In the genomic region with DNA sequence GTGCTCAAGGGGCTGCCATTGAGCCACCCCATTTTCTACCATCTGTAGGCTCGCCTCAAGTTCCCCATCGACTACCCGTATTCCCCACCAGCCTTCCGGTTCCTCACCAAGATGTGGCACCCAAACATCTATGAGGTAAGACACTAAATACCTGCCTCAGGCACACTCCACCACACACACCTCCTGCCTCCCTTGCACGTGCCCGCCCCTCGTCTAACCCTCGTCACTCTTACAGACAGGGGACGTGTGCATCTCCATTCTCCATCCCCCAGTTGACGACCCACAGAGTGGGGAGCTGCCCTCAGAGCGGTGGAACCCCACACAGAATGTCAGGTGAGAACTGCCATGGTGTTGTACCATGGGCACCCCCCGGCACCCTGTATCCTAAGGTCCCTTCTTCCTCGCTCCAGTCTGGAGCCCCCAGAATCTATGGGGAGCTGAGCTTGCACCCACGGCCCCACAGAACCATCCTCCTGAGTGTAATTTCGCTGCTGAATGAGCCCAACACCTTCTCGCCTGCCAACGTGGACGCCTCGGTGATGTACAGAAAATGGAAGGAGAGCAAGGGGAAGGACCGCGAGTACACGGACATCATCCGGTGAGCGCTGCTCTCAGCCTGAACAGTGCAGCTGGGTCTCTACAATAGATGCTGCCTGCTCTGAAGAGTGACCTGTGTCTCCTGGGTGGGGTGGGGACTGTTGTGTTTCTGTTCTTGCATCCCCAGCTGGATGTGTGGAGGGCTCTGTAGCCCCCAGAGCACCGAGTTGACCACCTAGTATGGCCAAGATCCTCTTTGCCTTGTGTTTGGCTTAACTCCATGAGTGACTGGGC, we compare ENCODE assay signal across 15 mouse cellular contexts. TPM values are rescaled to one million over a fixed set of nuclear protein-coding genes. Genes with fewer than 3 reads are reported as not detected.
DNase-seq lines count a peak whose midpoint lies in the region; ATAC-seq and TF ChIP-seq lines count a peak whose summit lies in the region.
"Had no signal": no experiment of that assay in that cellular context is flagged by ENCODE, and none has a peak within 500 bp of the region (broad histone marks: within the 10 kb centered on the region; RNA-seq: fewer than 3 reads in every experiment).

No protein-coding gene starts in this region.

- H3K27me3 ChIP-seq in kidney, postnatal 0 days (ENCODE audit: insufficient read depth, low read length) = no peaks in the 10 kb centered on the region
- no peaks in the 10 kb centered on the region for H3K27me3 ChIP-seq in G1E (ENCODE audit: insufficient read depth, low read length)
- H3K27me3 ChIP-seq in liver, embryonic 14.5 days (ENCODE audit: control insufficient read depth, insufficient read depth, low read length) = no peaks in the 10 kb centered on the region
- H3K27me3 ChIP-seq in hindbrain, embryonic 10.5 days (ENCODE audit: insufficient read depth, poor library complexity, severe bottlenecking) = no peaks in the 10 kb centered on the region

- no peak for TF ChIP-seq CTCF in kidney, postnatal 0 days (IDR thresholded peaks at IDR 0.05; ENCODE audit: low read depth)
- TF ChIP-seq CTCF in G1E (IDR thresholded peaks at IDR 0.05; ENCODE audit: low read depth, low read length) = no peak
- TF ChIP-seq CTCF in liver, embryonic 14.5 days (IDR thresholded peaks at IDR 0.05; ENCODE audit: low read depth) = no peak

- H3K9me3 ChIP-seq in kidney, postnatal 0 days (replicated peaks; ENCODE audit: low read length) = no peaks in the 10 kb centered on the region
- H3K9me3 ChIP-seq in G1E (replicated peaks) = no peaks in the 10 kb centered on the region
- no peaks in the 10 kb centered on the region for H3K9me3 ChIP-seq in liver, embryonic 14.5 days (ENCODE audit: control insufficient read depth, low read length)
- no peaks in the 10 kb centered on the region for H3K9me3 ChIP-seq in hindbrain, embryonic 10.5 days

- 92% methylated on average over 25 of the region's 25 CpGs for WGBS in kidney, postnatal 0 days
- WGBS in liver, embryonic 14.5 days (ENCODE audit: insufficient replicate concordance) = 87% methylated on average over 25 of the region's 25 CpGs
- 95% methylated on average over 25 of the region's 25 CpGs for WGBS in hindbrain, embryonic 10.5 days

- TF ChIP-seq EP300 in liver, embryonic 14.5 days (IDR thresholded peaks at IDR 0.05; ENCODE audit: low read depth) = no peak

- peak; percentile 7 for DNase-seq in gastrocnemius, postnatal 10 days
- DNase-seq in gastrocnemius, adult 18-20 months (ENCODE audit: low spot score) = no peak
- DNase-seq in kidney, postnatal 0 days (ENCODE audit: low spot score) = no peak
- DNase-seq in kidney, adult 11 months = no peak
- no peak for DNase-seq in G1E (ENCODE audit: low spot score)
- DNase-seq in liver, embryonic 14.5 days (ENCODE audit: low read depth in 3 of 3, low spot score in 3 of 3) = no peak
- DNase-seq in right cerebral cortex, postnatal 10 days (ENCODE audit: low spot score in 2 of 2) = no peak
- DNase-seq in hindbrain, embryonic 10.5 days (ENCODE audit: low spot score) = no peak
- DNase-seq: B cell, adult 2 months had no signal

- no peak overlapping the region for H3K4me3 ChIP-seq in kidney, postnatal 0 days (replicated peaks; ENCODE audit: low read depth, low read length)
- H3K4me3 ChIP-seq in G1E (ENCODE audit: low read depth, low read length) = peak overlapping the region; percentile 36; the same call in 1 of the 2 replicates
- no peak overlapping the region for H3K4me3 ChIP-seq in liver, embryonic 14.5 days (ENCODE audit: insufficient read depth in 1 of 2, low read depth in 2 of 2, low read length in 2 of 2)
- no peak overlapping the region for H3K4me3 ChIP-seq in hindbrain, embryonic 10.5 days

- peak overlapping the region; percentile 87; the same call in 1 of the 2 replicates for H3K9ac ChIP-seq in kidney, postnatal 0 days (ENCODE audit: low read depth, low read length)
- no peak overlapping the region; the same call in 1 of the 2 replicates for H3K9ac ChIP-seq in liver, embryonic 14.5 days (replicated peaks)

- peaks cover 47% of the 10 kb centered on the region for H3K36me3 ChIP-seq in kidney, postnatal 0 days (ENCODE audit: insufficient read depth, low read length)
- H3K36me3 ChIP-seq in G1E (replicated peaks) = peaks cover 71% of the 10 kb centered on the region
- H3K36me3 ChIP-seq in liver, embryonic 14.5 days (replicated peaks; ENCODE audit: control insufficient read depth, insufficient read depth, low read depth) = peaks cover 44% of the 10 kb centered on the region
- H3K36me3 ChIP-seq in hindbrain, embryonic 10.5 days = peaks cover 64% of the 10 kb centered on the region

- H3K4me1 ChIP-seq in kidney, postnatal 0 days (replicated peaks; ENCODE audit: insufficient read depth, low read length) = peaks cover 5% of the 10 kb centered on the region; the same call in 1 of the 2 replicates
- H3K4me1 ChIP-seq in G1E (ENCODE audit: insufficient read depth, low read depth, low read length) = peaks cover 62% of the 10 kb centered on the region
- H3K4me1 ChIP-seq in liver, embryonic 14.5 days (replicated peaks; ENCODE audit: control insufficient read depth in 2 of 2, insufficient read depth in 2 of 2, low read length in 1 of 2) = peaks cover 27 to 29% of the 10 kb centered on the region in 2 experiments
- peaks cover 34% of the 10 kb centered on the region for H3K4me1 ChIP-seq in hindbrain, embryonic 10.5 days (replicated peaks)

- no peak overlapping the region for H3K4me2 ChIP-seq in kidney, postnatal 0 days (ENCODE audit: low read length)
- H3K4me2 ChIP-seq in liver, embryonic 14.5 days (ENCODE audit: low read depth) = peak overlapping the region; percentile 91; the same call in 1 of the 2 replicates

- H3K27ac ChIP-seq in kidney, postnatal 0 days = no peak overlapping the region
- H3K27ac ChIP-seq in liver, embryonic 14.5 days = no peak overlapping the region
- no peak overlapping the region for H3K27ac ChIP-seq in hindbrain, embryonic 10.5 days
- H3K27ac ChIP-seq: hindbrain, postnatal 0 days had no signal

- no peak for ATAC-seq in kidney, postnatal 0 days (replicated peaks; ENCODE audit: low FRiP score, low read depth)
- ATAC-seq in G1E (ENCODE audit: extremely low read depth, insufficient number of reproducible peaks, low FRiP score, poor library complexity, severe bottlenecking) = no peak
- ATAC-seq in liver, embryonic 14.5 days (ENCODE audit: insufficient read depth) = no peak
- ATAC-seq: forebrain, embryonic 14.5 days; hindbrain, postnatal 0 days had no signal

RNA-seq across cellular contexts. Expression of a gene that starts 3.0 kb away (rescaled TPM):
- 100 to 1,000 TPM; 265 to 287 TPM for total RNA-seq in gastrocnemius, postnatal 10 days (2021)
- total RNA-seq in gastrocnemius, adult 18-20 months (2021) = 100 to 1,000 TPM; 388 to 419 TPM
- 68.1 and 75.7 TPM in 2 replicates for polyA plus RNA-seq in kidney, postnatal 0 days (2015; fragmentation: Nextera tagmentation; extraction: Ambion mirVana)
- total RNA-seq in G1E (2014; fragmentation: Nextera tagmentation) = 81.7 and 86.7 TPM in 2 replicates
- total RNA-seq in G1E (2017) = 132 and 136 TPM in 2 replicates
- 492 and 603 TPM in 2 replicates for polyA plus RNA-seq in G1E (2012)
- polyA plus RNA-seq in liver, embryonic 14.5 days (2012; rRNA removed) = 106 and 127 TPM in 2 replicates
- polyA plus RNA-seq in liver, embryonic 14.5 days (2014; fragmentation: Nextera tagmentation; extraction: Ambion mirVana) = 115 and 124 TPM in 2 replicates
- polyA plus RNA-seq in hindbrain, embryonic 10.5 days (2016; fragmentation: Nextera tagmentation; extraction: Ambion mirVana) = 243 and 244 TPM in 2 replicates

RNA-seq across cellular contexts. Expression of a gene that starts 3.8 kb away (rescaled TPM):
- 1 to 10 TPM; 2.3 to 2.7 TPM for total RNA-seq in gastrocnemius, postnatal 10 days (2021)
- 10 to 100 TPM in 1 of 2 experiments, 1 to 10 TPM in 1; 8.3 to 10.1 TPM for total RNA-seq in gastrocnemius, adult 18-20 months (2021)
- 0.34 and 0.50 TPM in 2 replicates for polyA plus RNA-seq in kidney, postnatal 0 days (2015; fragmentation: Nextera tagmentation; extraction: Ambion mirVana)
- total RNA-seq in G1E (2014; fragmentation: Nextera tagmentation) (not detected in 2 replicates), G1E (2017) (0.33 and 0.46 TPM in 2 replicates)
- polyA plus RNA-seq in G1E (2012) = 0.19 and 0.28 TPM in 2 replicates
- 0.13 TPM in 2 replicates for polyA plus RNA-seq in liver, embryonic 14.5 days (2012; rRNA removed)
- polyA plus RNA-seq in liver, embryonic 14.5 days (2014; fragmentation: Nextera tagmentation; extraction: Ambion mirVana) = not detected in 2 replicates
- polyA plus RNA-seq in hindbrain, embryonic 10.5 days (2016; fragmentation: Nextera tagmentation; extraction: Ambion mirVana) = 0.75 and 1.2 TPM in 2 replicates

RNA-seq across cellular contexts. Expression of a gene that starts 15.8 kb away (rescaled TPM):
- 10 to 100 TPM; 18.3 to 18.7 TPM for total RNA-seq in gastrocnemius, postnatal 10 days (2021)
- 10 to 100 TPM; 19.1 to 19.7 TPM for total RNA-seq in gastrocnemius, adult 18-20 months (2021)
- 82.5 and 84.9 TPM in 2 replicates for polyA plus RNA-seq in kidney, postnatal 0 days (2015; fragmentation: Nextera tagmentation; extraction: Ambion mirVana)
- total RNA-seq in G1E (2014; fragmentation: Nextera tagmentation) = 13.9 and 20.2 TPM in 2 replicates
- total RNA-seq in G1E (2017) = 11.6 and 15.5 TPM in 2 replicates
- 78.0 and 91.9 TPM in 2 replicates for polyA plus RNA-seq in G1E (2012)
- polyA plus RNA-seq in liver, embryonic 14.5 days (2012; rRNA removed) = 14.3 and 18.7 TPM in 2 replicates
- polyA plus RNA-seq in liver, embryonic 14.5 days (2014; fragmentation: Nextera tagmentation; extraction: Ambion mirVana) = 24.5 and 25.7 TPM in 2 replicates
- 66.0 and 76.6 TPM in 2 replicates for polyA plus RNA-seq in hindbrain, embryonic 10.5 days (2016; fragmentation: Nextera tagmentation; extraction: Ambion mirVana)

RNA-seq across cellular contexts. Expression of a gene that starts 19.3 kb away (rescaled TPM):
- total RNA-seq in gastrocnemius, postnatal 10 days (2021) = 100 to 1,000 TPM; 420 to 439 TPM
- 100 to 1,000 TPM; 540 to 773 TPM for total RNA-seq in gastrocnemius, adult 18-20 months (2021)
- polyA plus RNA-seq in kidney, postnatal 0 days (2015; fragmentation: Nextera tagmentation; extraction: Ambion mirVana) = 1,067 and 1,079 TPM in 2 replicates
- total RNA-seq in G1E (2014; fragmentation: Nextera tagmentation) (742 and 832 TPM in 2 replicates), G1E (2017) (308 and 330 TPM in 2 replicates)
- 872 and 1,137 TPM in 2 replicates for polyA plus RNA-seq in G1E (2012)
- 469 and 579 TPM in 2 replicates for polyA plus RNA-seq in liver, embryonic 14.5 days (2012; rRNA removed)
- polyA plus RNA-seq in liver, embryonic 14.5 days (2014; fragmentation: Nextera tagmentation; extraction: Ambion mirVana) = 809 and 828 TPM in 2 replicates
- polyA plus RNA-seq in hindbrain, embryonic 10.5 days (2016; fragmentation: Nextera tagmentation; extraction: Ambion mirVana) = 657 and 686 TPM in 2 replicates

RNA-seq across cellular contexts. Expression of a gene that starts 20.6 kb away (rescaled TPM):
- total RNA-seq in gastrocnemius, postnatal 10 days (2021) = not detected
- not detected for total RNA-seq in gastrocnemius, adult 18-20 months (2021)
- 1.5 TPM in 2 replicates for polyA plus RNA-seq in kidney, postnatal 0 days (2015; fragmentation: Nextera tagmentation; extraction: Ambion mirVana)
- total RNA-seq in G1E (2014; fragmentation: Nextera tagmentation) (not detected in 2 replicates), G1E (2017) (not detected in 2 replicates)
- polyA plus RNA-seq in G1E (2012) = not detected in 2 replicates
- 0.05 and 0.10 TPM in 2 replicates for polyA plus RNA-seq in liver, embryonic 14.5 days (2012; rRNA removed)
- polyA plus RNA-seq in liver, embryonic 14.5 days (2014; fragmentation: Nextera tagmentation; extraction: Ambion mirVana) = 0.20 and 0.45 TPM in 2 replicates
- polyA plus RNA-seq in hindbrain, embryonic 10.5 days (2016; fragmentation: Nextera tagmentation; extraction: Ambion mirVana) = 1.4 and 1.5 TPM in 2 replicates
- total RNA-seq: gastrocnemius, postnatal 25 days; layer of hippocampus, adult 8-10 months; megakaryocyte-erythroid progenitor cell, adult 5-6 weeks had no signal
- polyA plus RNA-seq: cortical plate, adult 2 months had no signal
